Mouse (Mus musculus): ENCODE data around the gene Slc44a5.

Gene Slc44a5

DNA sequence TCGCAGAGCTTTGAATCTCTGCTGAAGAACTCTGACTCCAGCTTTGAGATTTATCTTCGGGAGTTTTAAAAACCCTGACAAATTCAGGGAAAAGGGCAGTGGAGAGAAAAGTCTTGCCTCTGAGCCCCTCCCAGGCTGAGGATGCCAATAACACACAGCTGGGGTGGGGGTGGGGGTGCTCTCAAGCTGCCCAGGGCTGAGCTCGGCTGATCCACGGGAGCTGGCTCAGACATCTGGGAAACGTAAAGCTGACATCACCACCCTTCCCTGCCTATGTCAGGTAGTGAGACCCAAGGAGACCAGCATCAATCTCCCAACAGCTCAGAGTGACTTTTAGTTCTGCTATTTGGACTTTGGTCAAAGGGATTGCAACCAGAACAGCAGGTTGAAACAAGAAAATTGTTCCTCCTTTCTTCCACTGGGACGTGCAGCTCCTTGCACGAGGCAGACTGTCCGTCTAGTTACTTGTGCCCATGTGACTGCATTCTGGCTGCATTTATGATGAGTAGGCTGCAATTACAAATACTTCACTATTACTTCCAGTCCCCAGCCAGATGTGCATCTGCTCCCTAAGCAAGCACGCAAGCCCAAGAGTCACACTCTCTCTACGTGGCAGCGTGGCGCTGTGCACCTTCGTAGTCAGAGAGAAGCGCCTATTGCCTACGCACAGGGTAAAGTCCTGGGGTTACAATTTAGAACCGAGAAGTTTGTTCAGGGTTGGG lies 332.1 kb downstream of the Slc44a5 start:
- peak; percentile 31 for DNase-seq (ENCODE audit: low spot score)

GRCm38 (mm10) chr3:154317651-154318248 lies 344.5 kb downstream of the Slc44a5 start:
- DNase-seq (ENCODE audit: low spot score) = no peak
